Mouse (Mus musculus) E14TG2a.4 (cell line): ENCODE results near the gene Pmvk.

Source experiments
- CTCF ChIP-seq: conservative IDR thresholded peaks from 2 replicates; pipeline ENCODE4 v1.5.1; 2014; ENCODE audit warnings: low read length
- NANOG ChIP-seq: IDR thresholded peaks from 2 replicates; pipeline ENCODE4 v1.6.1; 2014; ENCODE audit warnings: borderline replicate concordance, low read length, mixed read lengths
- POU5F1 ChIP-seq: IDR thresholded peaks from 2 replicates; pipeline ENCODE4 v1.6.1; 2014; ENCODE audit warnings: low read length, borderline replicate concordance

DNA sequence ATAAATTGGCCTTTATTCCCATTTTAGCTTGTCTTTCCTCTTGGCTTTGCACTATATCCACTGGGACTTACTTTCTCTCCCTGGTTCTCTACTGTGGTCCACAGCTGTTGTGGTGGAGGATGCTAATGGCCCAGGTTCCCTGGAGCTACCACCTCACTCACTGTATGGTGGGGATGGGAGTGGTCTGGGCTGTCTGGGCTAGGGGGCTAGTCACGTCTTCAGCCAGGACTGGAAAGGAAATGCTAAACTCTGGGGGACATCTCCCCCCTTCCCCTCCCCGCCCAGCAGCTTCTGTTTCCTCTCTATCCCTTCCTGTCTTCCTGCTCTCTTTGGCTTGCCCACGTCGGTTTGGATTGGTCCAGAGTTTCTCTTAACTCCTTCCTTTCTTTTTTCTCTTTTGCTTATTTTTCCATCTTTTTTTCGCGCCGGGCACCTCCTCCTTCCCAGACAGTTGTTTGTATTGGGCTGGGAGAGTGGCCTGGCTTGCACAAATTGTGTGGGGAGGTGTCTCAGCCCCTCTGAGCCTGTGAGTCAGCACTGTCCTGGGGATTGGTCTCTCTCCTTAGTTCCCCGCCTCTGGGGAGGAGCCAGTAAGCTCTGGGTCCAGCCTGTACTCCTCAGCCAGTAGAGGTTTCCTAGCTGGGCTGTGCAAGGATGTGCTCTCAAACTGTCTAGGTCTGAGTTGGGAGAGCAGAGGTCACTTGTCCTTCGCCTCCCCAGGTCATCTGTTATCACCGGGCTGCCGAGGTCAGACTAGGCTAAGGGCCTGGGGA lies 33.2 kb upstream of the Pmvk start:
- TF ChIP-seq CTCF (no peak), NANOG (no peak), POU5F1 (no peak)
